Mouse (Mus musculus): ENCODE measurements at regions not wholly inside any gene's neighbourhood (a gene's known extent, or its start where the extent isn't known, plus 50 kb on each side); places are given as distances from the start of the nearest gene placed in this dataset.
A peak's percentile ranks its signal among the peaks of the same experiment; 100 is the strongest.

DNA sequence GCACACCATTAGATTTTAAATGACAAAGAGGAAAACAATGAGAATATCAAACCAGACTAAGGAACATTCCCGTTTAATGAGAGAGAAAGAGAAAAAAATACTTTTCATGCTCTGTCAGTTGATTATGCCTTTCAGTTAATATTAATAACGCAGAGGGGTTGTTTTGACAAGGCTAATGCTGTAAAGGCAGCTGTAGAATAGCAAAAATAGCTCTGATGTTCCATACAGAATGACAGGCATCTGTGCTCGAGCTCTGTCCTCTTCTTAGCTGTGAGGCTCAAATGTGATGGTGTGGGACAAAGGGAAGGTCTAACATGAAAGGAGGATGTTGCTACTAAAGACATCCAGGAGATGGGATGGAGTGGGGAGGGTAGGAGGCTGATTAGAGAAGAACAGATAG is 87.1 kb upstream of the Fam3c start:
- DNase-seq, result no peak

DNA sequence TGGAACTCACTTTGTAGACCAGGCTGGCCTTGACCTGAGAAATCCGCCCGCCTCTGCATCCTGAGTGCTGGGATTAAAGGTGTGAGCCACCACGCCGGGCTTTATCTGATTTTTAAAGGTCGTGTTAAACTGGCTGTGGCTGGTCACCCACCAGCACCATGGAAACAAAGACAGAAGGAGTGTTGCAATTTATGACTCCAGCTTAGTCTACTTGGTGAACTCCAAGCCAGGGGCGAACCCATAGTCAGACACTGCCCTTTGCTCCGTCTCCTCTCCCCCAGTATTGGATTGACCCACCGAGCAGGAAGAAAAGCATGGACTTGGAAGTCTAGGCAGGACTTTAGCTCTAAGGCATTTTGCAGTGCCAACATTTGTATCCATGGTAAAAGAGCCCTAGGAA is 86.5 kb upstream of the Fam3c start:
- no peak for DNase-seq

DNA sequence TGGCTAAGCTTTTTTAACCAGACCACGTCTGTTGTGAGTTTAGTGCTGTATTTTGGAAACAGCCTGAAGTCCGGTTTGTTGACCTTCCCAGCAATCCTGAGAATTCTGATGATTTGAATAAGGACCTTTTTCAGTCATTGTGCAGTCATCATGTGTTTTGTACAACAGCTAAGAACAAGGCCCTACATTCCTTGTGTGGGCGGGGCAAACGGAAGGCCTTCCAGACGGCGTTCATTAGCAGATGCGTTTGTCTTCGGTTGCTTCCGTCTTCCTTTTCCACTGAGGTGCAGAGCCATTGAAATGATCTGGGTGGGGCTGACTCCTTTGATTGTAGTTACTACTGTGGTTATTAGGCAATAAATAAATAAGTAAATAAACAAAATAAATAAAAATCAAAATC is 83.8 kb upstream of the Fam3c start:
- DNase-seq, result no peak

DNA sequence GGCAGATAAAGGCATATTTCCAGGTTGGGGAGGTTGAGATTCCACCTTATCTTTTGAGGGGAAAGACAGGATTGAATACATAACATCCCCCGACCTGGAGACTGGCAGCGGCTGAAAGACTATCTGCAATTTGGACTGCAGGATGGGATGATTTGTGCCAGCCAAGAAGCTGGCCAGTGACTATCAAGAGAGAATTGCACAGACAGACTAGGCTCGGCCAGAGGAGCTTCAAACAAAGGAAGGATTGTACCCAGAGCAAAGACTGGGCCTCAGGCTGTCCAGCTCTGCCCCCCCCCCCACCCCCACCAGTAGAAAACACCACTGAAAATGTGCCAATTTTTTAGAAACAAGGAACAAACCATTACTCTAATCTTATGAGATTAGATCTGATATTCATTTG is 73.0 kb upstream of the Fam3c start:
- no peak for DNase-seq

DNA sequence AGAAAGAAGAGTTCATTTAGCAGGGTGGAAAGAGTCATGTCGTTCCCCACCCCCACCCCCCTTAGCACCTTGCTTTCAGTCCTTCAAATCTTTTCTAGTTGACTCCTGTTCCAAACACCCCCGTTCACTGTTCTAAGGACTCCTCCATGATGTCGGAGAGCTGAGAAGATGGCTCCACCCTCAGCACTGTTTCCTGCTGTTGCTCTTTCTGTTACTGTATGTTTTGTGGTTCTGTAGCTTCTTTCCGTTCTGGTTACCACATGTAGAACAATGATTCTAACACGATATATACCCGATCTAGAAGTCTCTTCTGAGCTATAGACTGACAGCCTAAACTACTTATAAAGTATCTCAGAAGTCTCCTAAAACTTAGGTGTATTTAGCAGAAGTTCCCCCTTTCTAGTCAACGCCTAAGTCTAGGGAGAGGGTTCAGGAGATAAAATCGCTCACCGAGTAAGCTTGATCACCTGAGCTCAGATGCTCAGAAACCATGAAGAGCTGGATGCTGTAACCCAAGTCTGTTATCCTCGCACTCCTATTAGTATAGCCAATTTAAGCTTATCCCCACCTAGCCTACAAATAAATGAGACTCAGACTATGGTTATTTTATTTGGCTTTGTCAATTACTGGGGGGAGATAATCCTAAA is 68.2 kb upstream of the Fam3c start:
- no peak for DNase-seq

DNA sequence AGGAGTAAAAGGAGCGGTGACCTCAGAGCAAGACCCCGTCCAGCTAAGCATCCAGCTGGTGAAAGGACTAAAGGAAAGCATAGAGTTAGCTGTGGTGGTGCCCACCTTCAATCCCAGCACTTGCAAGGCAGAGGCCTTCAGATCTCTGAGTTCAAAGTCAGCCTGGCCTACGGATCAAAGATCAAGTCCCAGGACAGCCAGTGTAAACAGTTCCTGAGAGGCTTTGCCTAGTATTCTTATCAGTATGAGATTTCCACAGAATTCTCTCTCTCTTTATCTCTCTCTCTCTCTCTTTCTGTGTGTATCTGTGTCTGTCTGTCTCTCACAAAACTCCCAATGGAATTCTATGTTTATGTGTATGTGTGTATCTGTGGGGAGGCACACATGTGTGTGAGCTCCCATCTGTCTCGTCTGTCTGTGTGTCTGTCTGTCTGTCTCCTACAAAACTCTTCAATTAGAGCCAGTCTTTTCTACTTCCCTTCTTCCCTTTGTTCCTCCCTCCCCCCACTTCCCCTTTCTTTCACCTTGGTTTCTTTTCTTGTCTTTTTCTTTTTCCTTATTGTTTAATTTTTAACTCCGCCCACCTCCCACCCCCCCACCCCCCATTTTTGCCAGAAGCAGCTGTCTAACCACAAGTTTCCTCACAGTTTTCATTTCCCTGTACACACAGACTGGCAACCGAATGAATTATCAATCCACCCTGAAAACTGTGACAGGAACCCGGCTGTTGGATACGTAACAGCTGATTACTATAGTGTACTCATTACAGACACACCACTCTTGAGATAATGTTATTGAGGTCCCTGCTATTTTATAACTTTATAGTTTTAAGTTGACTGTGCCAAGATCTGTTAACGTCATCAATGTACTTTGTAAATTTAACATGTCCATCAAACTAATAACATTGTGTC is 67.3 kb upstream of the Fam3c start:
- no peak for DNase-seq

DNA sequence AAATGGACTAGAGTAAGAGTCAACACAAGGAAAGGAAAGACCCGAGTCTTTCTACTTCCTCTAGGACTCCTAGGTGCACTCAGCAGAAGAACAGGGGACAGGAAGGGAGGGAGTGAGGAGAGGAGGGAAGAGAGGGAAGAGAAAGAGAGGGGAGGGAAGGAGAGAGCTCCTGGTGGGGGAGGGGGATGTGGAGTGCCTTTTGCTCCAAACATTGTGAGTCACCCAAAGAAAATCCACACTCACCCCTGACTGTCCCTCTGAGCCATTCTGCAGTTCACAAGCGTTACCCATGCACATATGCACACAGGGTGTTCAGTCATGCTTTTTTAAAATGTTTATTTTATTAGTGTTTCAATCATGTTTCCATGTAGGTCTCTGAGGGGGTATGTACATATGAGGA is 65.5 kb upstream of the Fam3c start:
- no peak for DNase-seq

DNA sequence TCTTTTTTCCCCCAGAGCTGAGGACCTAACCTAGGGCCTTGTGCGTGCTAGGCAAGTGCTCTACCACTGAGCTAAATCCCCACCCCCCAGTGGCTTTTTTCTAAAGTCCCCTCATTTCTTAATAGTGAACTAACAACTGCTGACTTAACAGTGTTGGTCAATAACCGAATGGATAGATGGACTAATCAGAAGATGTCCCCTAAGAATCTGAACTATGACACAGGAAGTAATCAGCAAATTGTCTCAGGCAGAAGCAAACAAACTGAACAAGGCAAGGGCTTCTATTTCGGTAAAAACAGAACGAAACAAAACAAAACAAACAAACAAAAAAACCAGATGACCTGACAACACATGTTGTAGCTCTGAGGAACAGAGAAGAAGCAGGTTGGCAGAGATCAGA is 62.2 kb upstream of the Fam3c start:
- no peak for DNase-seq

DNA sequence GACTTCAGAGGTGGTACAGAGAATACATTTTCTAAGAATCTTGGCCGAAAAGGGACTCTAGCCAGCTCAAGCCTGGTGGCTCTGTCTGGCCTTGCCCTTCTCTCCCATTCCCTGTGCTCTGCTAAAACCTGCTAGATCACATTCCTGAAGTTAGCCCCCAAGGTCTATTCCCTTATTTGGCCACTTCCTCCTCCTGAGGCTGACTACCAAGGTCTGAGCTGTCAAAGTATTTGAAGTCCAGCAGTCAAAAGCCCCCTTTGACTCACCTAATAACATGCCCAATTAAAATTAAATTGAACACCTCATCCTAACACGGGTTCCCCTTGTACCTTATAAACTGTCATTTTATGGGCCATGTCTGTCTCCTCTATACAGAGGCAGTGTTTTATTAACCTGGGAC is 61.1 kb upstream of the Fam3c start:
- DNase-seq, result peak; percentile 51

DNA sequence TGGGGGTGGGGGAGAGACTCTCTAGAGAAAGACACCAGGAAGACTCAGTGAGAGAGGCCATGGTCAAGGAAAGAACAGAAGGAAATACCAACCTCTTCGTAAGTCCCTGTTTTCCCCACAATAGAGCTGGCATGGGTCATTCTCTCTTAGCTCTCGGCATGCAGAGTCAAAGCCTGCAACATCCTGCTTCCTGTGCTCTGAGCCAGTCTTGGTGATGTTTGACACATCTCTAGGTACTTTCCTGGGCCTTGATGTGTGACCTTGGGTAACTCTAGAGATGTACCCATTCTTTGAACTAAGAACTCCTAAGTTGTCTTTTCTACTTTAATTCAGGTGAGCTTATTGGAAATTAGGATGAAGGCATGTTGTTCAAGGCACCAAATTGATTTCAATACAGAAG is 55.8 kb upstream of the Fam3c start:
- no peak for DNase-seq

DNA sequence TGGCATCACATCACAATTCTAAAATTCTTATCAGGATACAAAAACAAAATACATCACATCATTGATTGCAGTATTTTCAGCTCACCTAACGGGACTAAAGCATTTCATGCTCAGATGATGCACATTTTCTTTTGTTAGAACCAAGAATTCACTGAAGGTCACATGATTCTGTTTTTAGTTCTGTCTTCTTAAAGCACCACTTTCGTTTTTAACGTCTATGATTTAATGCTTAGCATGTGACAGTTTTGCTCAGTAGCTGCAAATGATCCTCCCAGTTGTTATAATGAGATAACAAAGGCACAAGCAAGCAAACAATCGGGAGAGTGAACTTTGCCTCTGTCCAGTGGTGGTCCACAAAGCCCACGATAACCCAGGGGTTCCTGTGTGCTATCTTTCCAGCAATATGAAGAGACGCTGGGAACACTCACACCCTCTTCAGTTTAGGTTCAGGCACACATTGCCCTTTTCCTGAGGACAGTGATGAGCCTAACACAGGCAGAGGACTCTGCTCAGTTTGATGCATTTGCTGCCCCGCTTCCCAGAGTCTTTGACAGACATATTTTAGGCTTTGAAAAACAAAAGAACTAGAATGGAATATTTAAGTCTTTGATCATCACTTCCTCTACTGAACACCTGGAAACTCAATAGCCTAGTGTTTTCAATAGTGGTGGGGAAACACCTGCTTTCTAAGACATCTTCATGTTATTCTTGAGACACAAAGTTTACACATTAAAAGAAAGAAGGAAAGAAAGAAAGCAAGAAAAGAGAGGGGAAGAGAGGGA is 53.0 kb upstream of the Fam3c start:
- DNase-seq, result no peak
